Mouse (Mus musculus) layer of hippocampus, adult 9-11 months (tissue): Measurements from ENCODE around the gene Fggy.

Source experiments
- DNase-seq: peaks from one replicate; pipeline ENCODE4 v3.0.0; 2022

Fggy gene

DNA sequence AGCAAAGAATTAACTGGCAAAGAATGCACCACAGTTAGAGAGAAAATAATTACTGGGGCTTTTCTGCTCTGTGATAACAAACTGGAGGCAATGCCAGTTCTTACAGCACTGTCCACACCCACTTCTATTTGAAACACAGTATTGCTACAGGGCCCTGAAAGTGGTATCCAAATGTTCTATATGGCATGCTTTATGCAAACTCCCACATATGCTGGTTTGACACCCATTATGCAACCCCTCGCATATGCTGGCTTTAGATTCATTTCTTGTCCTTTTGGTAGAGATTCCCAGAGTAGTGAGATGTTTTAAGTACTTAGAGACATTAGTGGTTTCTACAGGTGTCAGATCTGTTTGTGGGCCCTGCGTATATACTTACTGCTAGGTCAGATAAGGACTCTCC lies 109.6 kb downstream of the Fggy start:
- DNase-seq, result peak; percentile 48

DNA sequence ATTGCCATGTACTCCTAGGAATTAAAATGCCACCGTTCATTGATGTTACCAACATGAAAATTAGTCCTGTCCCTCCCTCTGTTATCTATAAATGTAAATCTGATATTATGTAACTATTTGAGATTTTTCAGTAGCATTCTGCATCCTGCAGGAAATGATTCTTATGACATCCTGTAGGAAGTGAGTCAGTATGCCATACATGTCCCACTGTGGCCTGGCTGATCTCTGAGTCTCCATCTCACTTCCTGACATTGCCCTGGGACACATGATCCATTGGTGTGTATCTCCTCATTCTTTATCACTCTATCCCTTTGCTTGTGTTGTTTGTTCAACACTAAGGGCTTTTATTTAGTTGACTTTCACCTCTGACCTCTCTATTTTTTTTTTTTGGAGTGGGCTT lies 110.3 kb downstream of the Fggy start:
- DNase-seq, result no peak

DNA sequence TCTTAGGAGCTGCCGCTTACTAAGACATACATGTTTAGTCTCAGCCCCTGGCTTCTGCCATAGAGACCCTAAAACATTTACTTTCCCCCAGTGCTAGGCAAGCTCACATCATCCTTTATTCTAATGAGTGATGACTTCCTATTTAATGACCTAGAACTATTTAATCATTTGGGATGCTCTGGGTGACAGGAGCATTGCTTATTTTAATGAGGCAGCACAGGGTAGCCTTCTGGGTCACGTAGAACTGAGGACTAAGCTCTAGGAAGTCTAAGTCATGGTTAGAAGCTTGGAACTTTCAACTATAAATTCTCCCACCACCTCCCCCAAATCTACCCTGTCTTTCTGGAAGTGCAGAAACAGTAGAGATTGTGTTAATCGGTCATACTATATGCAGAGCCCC lies 111.2 kb downstream of the Fggy start:
- no peak for DNase-seq

DNA sequence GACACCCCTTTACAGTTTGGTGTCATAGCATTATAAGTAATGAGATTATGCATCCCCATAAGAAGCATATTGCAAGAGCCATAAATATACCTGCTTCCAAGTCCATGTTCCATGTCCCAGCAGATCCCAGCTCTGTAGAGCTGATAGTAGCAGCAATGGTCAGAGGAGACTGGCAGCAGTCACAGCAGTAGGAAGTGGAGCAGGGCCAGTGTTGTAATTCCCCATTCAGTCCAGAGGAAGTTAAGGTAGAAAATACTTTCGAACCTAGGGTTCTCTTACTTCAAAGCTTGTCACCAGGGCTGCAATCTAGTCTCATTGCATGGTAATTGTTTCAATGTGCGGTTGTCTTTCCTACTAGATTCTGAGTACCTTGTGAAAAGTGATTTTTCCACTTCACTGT lies 112.0 kb downstream of the Fggy start:
- DNase-seq, result no peak

DNA sequence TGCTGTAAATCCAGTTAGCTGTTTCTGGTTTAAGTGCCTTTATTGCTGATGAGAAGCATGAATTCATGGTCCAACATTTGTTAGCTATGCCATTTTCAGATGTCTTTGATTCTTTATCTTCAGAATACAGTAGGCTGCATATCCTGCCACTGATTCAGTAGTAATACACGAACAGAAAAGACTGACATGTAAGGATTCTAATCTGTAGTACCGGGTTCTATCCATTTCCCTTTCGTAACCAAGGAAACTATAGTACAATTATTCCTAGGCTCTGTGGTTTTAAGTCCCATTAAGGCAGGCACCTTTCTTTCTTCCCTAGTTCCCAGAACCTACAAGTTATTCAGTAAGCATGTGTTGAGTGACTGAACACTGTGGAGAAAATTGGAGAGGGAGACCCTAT lies 113.3 kb downstream of the Fggy start:
- no peak for DNase-seq

DNA sequence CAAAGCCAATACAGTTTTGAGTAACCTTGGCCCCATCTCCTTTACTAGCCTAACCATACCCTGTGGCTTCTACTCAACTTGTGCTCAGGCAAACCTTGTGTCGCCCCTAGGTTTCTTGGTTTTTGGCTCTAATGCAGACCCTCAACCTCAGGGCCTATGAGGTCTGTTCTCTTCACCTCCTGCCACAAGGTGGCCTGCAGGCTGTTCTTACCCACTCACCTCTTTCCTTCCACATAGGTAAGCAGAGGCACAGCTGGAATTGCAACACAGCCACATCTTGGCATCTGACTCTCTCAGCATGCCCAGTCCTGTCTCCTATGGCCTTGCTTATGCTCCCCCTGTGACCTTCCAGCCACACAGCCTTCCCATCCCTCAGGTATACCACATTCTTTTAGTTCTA lies 114.7 kb downstream of the Fggy start:
- DNase-seq, result no peak

DNA sequence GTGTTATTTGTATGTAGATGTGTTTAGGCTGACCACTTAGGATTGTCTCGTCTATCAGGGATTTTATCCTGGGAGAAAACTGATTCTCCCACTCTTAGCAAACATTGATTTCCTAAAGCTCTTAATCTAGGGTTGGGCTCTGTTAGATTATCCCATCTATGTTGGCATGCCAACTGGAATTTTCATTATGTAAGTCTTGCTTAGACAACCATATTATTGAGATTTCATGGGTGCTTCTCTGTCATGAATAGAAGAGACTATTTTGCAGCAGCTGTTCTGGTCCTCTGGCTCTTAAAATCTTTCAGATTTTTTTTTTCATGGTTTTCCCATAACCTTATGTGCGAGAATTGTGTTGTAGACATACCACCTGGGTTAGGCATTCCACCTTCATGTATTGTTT lies 119.1 kb downstream of the Fggy start:
- DNase-seq, result no peak

DNA sequence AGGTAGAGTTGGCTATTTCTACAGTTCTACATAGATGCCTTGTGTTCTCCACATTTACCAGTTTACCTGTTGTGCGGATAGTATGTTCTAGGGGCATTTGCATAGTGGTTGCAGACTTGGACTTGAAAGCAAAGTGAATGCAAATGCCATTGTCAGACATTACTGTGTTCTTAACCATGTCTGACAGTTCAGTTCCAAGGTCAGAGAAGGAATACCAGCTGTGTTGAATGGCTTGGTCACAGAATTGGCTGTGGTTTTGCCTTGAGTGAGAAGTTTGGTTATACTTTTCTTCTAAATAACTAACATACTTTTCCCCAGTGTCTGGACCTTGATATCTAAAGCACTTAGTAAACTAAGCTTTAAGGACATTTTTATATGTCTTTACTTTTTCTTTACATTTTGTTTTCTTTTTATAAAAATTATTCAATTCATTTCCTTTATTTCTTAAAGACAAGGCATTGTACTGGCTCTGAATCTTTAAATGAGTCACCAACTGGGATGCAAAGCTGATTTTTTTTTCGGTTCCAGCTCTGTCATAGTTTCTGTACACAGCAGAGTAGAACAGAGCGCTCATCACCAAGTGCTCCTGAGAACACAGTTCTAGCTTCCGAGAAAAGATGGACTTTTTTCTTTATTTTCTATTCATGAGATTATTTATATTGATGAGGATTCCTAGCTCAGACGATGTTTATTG lies 123.6 kb downstream of the Fggy start:
- no peak for DNase-seq

DNA sequence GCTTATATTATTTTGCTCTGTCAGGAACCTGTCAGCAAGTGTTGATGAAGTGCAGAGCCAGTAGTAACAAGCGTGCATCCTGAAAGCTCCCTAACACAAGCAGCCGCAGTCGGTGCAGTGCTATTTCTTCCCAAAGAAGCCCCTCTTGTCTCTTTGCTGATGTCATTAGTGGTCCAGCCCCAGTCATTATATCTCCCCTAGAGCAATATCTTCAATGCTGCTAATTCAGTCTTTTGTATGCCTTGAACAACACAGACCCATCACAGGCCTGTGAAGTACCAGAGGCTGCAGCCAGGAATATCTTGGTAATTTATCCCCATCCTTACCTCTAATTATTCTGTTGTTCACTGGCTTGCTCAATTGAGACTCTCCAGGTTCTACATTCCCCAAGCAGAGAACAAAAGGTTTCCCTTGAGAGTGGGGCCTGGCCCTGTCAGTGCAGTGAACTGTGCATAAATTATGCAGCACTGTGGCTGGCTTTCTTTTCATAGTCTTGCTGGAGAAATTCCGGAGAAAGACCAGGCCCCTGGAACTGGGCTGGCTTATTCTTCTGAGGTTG lies 127.3 kb downstream of the Fggy start:
- no peak for DNase-seq

DNA sequence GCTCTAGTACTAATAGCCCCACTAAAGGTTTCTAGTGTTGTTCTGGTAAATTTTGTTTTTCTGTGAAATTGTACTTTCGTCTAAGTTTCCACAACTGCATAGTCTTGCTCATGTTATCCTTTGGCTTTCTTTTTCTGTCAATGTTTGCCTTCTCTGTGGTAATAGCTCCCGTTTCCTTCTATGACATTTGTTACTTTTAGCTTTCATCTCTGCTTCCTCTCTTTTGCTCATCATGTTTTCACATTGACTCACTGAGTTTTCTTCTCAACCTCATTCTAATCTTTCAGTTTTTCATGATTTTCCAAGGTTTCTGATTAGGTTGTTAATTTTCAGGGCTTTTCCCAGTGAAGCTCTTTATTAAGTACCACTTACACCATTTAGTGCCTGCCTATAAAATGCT lies 129.5 kb downstream of the Fggy start:
- DNase-seq, result no peak

DNA sequence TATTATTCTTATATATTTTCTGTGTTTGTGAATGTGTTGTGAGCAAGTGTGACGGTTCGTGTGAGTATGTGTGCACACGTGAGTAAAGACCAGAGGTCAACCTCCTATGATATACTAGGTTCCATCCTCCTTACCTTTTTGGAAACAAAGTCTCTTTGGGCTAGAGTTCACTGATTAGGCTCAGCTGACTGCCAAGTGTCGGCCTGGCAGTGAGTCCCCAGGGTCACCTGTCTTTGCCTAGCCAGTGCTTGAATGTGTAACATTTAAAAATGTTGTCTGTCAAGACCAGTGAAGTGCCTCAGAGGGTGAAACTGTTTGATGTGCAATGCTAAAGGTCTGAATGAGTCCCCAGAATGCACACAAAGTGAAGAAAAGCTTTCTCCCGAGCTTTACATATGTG lies 130.0 kb downstream of the Fggy start:
- DNase-seq, result no peak

DNA sequence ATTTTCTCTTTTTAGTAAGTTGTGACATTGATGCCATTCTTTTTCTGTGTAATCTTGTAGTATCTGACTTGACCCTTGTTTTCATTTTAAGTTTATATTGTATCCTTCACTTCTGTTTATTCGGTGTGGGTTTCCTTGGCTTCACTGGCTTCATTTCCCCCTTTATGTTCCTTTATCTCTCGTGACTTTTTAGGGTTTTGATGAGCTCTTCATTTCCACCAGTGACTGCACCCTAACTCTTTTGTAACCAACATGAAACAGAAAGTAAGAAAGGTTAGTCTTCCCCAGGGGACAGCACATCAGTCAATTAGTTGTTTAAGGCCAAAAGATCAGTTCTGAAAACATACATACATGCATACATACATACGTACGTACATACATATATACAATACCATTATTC lies 130.9 kb downstream of the Fggy start:
- no peak for DNase-seq

DNA sequence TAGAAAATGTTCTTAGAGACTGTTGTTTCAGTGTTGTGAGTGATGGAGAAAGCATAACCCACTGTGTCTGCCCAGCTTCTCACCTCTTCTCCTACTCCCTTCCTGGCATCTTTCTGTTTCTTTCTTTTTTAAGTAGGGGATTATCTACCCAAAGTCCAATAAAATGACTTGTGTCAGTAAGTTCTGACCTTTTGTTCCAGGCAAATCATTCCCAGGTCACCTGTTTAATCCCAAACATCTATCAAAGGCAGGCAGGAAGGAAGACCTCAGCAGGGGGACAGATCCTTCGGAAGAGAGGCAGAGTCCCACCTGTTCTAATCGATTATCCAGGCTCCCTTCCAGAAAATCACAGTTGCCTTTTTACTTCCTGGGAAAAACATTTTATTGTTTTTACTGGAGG lies 143.1 kb downstream of the Fggy start:
- no peak for DNase-seq

DNA sequence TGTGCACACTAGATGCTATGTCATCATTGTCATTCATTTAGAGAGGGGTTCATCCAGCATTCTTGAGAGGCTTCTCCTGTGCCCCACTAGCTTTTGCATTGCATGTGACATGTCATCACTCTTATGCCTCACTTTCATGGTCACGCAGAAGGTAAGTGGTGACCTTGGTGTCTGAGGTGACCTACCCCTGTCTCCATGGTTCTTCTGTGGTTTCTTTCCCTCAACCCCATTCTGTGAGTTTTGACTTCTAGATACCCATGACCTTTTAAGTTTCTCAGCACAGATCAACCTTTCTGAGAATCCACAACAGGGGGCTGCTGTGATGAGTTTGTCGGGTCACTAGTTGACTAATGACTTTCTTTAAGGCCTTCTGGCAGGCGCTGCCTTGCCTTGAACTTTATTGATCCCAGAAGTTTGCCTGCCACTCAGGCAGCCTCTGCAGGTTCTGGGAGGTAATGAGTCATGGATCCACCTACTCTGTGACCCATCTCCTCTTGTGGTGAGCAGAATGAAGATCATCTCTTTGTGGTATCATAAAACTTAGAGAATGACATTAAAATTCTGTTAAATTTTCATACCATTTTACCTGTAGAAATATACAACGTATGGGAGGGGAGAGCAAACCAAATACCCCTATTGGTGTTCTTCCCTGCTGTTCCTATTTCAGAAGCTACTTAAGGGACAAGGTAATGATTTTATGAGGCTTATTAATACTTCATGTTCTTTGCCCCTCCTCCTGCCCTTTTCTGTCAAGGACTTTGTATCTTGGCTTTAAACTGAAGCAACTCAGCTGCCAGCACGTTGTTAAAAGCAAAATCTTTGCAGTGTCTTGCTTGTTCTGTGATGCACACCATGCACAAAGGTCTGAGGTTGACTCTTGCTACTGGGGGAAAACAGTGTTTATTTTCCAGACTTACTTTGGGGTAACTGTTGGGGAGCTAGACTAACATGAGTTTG lies 150.9 kb downstream of the Fggy start:
- DNase-seq, result no peak

DNA sequence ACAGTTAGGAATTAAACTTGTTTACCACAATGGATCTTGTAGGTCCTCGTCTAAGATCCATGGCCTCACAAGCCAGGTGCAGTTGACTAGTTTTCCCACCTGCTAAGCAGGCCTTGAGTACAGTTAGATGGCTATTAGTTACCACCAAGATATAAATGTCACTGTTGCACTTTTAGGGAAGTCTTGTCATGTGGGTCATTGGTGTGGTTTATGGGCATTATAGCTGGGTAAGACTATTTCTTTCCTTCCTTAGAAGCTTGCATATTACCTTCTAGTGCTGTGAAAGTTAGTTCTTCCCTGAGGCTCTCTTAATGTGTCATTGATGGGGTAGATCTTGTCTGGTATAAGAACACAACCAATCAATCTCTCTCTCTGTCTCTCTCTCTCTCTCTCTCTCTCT lies 152.4 kb downstream of the Fggy start:
- DNase-seq, result no peak

DNA sequence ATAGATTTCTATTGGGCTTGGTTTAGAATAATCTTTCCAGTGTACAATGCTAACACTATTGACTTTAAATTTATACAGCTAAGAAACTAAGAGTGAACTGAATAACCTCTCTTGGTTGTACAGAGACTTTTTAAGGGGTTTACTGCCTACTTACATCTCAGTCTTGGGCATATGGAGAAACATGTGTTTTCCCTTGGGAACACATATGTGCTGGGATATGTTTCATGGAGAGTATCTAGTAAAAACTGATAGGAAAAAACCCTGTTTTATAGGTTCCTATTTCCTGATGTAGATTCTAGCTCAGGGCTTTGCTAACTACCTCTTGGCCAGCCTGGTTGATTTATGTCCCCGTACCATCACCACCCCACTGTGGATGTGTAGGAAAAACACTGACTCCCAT lies 155.5 kb downstream of the Fggy start:
- peak; percentile 22 for DNase-seq

DNA sequence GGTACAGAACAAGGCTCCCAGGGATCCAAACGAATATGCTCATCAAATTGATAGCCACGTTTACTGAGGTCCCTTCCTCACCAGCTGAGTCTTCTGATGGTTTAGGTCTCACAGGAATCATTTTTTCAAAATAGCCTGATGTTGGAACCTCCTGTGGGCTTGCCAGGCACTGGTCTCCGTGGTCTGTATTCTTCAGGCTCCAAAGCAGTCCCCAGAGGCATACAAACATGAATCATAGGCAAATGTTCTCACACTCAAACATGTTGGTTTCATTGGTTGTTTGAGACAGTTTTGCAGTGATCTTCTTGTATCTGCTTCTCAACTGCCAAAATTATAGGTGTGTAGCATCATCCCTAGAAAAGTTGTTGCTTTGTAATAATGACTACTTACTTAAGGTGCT lies 156.0 kb downstream of the Fggy start:
- DNase-seq, result no peak

DNA sequence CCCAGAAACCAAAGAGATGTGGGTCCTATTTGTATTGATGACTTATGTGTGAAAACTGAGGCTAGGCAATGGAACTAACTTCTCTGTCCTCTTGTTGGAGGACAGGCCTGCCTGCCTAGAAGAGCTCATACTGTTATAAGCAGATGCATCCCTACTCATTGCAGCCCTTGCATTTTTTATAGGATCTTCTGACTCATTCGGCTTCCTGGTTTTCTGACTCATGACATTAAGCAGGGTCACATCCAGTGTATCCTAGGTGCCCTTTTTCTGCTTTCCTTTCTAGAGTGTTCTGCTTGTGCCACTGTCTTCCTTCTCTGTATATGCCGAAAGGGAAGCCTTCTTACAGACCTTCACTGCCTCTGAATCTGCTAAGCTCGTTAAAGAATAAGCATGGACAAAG lies 158.8 kb downstream of the Fggy start:
- DNase-seq, result no peak

DNA sequence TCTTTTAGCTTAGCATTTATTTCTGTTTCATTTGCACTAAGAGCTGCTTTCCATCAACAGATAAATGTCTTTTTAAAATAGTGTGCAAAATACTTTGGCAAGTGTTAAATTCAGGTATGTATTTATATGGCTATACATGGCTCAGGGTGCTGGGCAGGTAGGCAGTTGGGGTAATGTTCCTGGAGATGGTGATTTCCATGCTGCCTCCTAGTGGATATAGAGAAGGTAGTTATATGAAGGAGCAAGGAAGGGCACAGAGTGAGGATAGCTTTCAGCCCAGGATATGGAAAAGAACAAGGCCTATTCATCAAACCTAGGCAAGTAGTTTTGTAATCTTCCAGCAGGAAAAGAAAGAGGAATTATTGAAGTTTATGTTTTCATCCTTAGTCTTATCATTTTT lies 166.3 kb downstream of the Fggy start:
- DNase-seq, result no peak

DNA sequence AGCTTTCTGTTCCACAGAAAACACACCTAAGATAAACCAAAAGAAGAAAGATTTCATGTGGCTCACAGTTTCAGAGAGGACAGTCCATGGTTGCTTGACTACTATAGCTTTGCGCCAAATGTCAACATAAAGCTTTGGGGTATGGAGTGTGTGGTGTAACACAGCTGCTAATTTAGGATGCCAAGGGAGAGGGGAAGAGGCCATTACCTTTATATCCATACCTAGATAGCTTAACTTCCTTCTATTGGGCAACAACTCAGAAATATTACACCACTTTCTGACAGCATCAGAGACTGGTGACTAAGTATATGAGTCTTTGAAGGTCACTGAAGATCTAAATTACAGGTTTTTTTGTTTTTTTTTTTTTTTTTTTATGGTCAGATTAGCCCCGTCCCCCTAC lies 169.1 kb downstream of the Fggy start:
- DNase-seq, result no peak

DNA sequence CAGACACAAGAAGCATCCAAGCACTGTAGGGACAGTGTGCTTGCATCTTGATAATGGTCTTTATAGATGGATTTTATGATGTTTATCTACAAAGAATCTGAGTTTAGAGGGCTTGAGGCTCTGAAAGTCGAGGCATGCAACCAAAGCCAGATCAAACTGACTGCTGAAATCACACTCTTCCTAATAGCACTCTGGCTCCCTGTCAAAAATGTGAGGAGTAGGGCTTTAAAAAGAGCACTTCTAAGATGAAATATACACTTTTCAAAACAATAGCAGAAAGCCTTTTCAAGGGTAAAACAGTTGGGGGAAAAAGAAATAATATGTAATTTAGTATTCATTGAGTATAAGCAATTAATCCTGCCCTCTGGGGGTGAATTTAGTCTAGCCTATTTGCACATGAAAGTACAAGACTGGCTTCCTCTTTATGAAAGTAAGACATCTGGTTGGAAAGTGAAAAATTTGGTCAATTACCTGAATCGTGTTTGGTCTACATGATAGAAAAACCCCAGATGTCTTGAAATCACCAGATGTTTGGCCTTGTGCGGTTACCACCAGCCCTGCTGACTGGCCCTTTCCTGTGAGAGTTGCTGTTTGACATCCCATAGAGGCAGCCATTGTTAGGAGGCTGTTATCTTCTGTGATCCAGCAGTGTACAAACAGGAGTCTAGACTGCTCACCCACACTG lies 172.0 kb downstream of the Fggy start:
- DNase-seq, result no peak

DNA sequence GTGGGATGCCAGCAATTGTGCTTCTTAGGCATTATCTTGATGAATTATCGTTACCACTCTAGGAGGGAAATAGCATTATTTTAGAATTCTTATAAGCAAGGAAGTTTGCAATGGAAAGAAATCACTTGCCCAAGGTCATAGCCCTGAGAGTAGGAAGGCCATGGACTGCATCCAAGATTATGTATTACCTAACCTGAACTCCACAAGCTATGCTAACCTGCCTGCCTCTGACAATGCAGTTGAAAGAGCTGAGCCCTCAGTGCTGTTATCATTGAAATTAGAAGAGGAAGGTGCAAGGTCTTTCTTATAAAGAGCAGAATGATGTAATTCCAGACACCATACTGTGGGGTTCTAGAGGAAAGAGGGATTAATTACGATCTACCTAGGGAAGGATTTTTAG lies 173.8 kb downstream of the Fggy start:
- no peak for DNase-seq

DNA sequence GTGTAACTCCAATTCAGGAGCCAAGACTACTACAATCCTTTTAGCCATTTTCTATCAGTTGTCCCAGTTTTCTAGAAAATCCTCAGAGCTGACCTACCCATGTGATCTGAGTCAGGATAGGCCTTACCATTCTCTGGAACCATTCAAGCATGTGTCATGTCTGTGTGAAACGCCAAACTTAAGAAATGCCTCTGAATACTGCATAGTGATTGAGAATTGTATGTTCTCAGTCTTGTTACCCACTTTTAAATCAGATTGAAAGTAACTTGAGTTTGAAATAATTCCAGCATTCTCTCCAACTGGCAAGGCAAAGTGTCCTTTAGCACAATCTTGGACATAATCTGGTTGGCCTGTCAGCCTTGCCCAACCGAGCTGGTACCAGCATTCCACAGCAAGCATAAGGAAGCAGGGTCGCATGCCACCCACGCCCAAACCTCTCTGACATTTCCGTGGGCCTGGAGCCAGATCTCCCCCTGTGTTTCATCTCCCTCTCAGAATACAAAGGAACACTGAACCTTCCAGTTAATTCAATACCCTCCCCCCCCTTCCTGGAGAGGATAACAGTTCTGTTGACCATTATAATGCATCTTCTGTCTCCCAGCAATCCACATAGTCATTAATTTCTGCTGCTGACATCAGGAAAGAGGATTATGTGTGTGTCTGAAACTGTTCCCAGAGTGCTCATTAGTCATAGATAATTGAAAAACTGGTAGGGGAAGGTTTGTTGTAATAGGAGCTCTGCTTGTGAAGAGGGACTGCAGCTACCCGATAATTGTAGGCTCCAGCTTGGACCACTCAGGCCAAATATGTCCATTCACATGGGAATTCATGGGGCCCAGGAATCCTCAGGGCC lies 176.3 kb downstream of the Fggy start:
- DNase-seq, result peak; percentile 28
